Mouse (Mus musculus): Measurements from ENCODE around the gene Arsg. TPM values are rescaled to one million over a fixed set of nuclear protein-coding genes. Genes with fewer than 3 reads are reported as not detected.

Gene Arsg
- polyA plus RNA-seq, 1 experiment: 2.4 TPM

DNA sequence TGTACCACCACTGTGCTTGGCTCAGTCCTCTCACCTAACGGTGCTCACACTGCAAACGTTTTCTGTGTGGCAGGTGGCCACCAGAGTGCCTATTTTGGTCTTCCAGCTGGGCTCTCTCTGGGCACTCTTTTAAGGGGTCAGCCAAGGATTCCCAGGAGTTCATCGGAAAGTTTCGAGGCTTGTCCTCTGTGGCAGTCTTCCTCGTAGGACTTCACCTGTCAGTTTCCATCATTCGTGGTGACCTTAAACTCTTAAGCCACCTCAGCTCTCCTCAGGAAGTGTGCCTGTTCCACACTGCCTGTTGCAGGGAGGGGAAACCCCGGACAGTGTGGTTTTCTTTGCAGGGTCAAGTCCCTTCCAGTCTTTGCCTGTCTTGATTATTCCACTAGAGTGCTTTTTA lies 96.6 kb downstream of the Arsg start:
- Histone ChIP-seq H3K27me3 (ENCODE audit: control insufficient read depth, insufficient read depth, insufficient read length) (no peaks in the 10 kb centered on the region), H3ac (ENCODE audit: control insufficient read depth, insufficient read length) (no peak overlapping the region), H3K79me2 (ENCODE audit: control insufficient read depth, insufficient read depth) (no peaks in the 10 kb centered on the region), H3K36me3 (ENCODE audit: control insufficient read depth, insufficient read depth) (peaks cover 6% of the 10 kb centered on the region), H3K4me2 (ENCODE audit: low read depth) (no peak overlapping the region), H3K4me3 (no peak overlapping the region)
- no peak for TF ChIP-seq MAX (IDR thresholded peaks at IDR 0.05; ENCODE audit: low read depth)
- TF ChIP-seq MYOG (IDR thresholded peaks at IDR 0.05; ENCODE audit: control insufficient read depth in 1 of 3, insufficient read depth in 1 of 3, insufficient read length in 2 of 3, low read depth in 2 of 3): peak in 1 of 3 experiments; percentile 19
- no peak for TF ChIP-seq POLR2A (IDR thresholded peaks at IDR 0.05; ENCODE audit: insufficient read length, low read depth)
- no peak for TF ChIP-seq USF1 (IDR thresholded peaks at IDR 0.05; ENCODE audit: low read depth)
- TF ChIP-seq MYOD1 (IDR thresholded peaks at IDR 0.05; ENCODE audit: control insufficient read depth in 1 of 3, insufficient read length in 2 of 3, low read depth in 2 of 3): peak in 1 of 3 experiments; percentile 45
- TF ChIP-seq POLR2AphosphoS2 (IDR thresholded peaks at IDR 0.05; ENCODE audit: insufficient read length, low read depth): peak; percentile 14

DNA sequence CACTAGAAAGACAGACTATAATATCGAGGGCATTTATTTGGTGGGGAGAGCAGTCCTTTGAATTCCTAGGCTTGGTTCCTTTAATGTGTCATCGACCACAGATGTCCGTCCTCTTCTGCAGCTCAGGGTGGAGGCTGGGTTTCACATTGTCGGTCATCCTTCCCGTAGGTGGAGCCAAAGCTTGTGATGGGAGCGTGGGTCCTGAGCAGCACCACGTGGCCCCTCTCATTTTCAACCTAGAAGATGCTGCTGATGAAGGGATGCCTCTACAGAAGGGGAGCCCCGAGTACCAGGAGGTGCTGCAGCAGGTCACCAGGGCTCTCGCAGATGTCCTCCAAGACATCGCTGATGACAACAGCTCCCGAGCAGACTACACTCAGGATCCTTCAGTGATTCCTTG lies 98.9 kb downstream of the Arsg start:
- H3K27me3 ChIP-seq (ENCODE audit: control insufficient read depth, insufficient read depth, insufficient read length): no peaks in the 10 kb centered on the region
- H3K36me3 ChIP-seq (ENCODE audit: control insufficient read depth, insufficient read depth): peaks cover 14% of the 10 kb centered on the region
- H3K79me2 ChIP-seq (ENCODE audit: control insufficient read depth, insufficient read depth): no peaks in the 10 kb centered on the region
- TF ChIP-seq POLR2AphosphoS2 (IDR thresholded peaks at IDR 0.05; ENCODE audit: insufficient read length, low read depth) (peak; percentile 25), MYOG (IDR thresholded peaks at IDR 0.05; ENCODE audit: control insufficient read depth in 1 of 3, insufficient read depth in 1 of 3, insufficient read length in 2 of 3, low read depth in 2 of 3) (no peak)
- no peak overlapping the region for H3K4me2 ChIP-seq (ENCODE audit: low read depth)
- H3ac ChIP-seq (ENCODE audit: control insufficient read depth, insufficient read length): no peak overlapping the region
- no peak overlapping the region for H3K4me3 ChIP-seq

DNA sequence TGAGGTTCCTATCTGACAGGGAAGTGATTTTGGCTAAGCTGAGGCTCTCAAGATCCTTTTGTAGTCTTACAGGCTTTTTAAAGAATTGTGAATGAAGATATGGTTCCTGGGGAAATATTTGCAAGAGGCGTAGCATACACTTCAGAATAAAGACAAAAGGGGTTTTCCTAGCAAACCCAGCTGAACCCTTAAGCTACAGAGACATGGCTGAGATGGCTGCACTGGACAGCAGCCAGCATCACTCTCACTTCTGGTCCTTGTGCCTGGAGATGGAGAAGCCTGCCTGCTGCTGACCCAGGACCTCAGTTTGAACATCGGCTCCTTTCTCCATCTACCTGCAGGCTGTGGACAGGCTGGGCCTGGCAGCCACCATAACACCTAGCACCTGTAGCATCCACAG lies 101.4 kb downstream of the Arsg start:
- peaks cover 32% of the 10 kb centered on the region for H3K36me3 ChIP-seq (ENCODE audit: control insufficient read depth, insufficient read depth)
- H3K4me3 ChIP-seq: no peak overlapping the region
- TF ChIP-seq USF1 (IDR thresholded peaks at IDR 0.05; ENCODE audit: low read depth) (no peak), MYOG (IDR thresholded peaks at IDR 0.05; ENCODE audit: control insufficient read depth in 1 of 3, insufficient read depth in 1 of 3, insufficient read length in 2 of 3, low read depth in 2 of 3) (no peak), POLR2AphosphoS2 (IDR thresholded peaks at IDR 0.05; ENCODE audit: insufficient read length, low read depth) (no peak), TCF12 (IDR thresholded peaks at IDR 0.05; ENCODE audit: insufficient read depth, poor library complexity, severe bottlenecking) (no peak), REST (IDR thresholded peaks at IDR 0.05; ENCODE audit: insufficient read depth, insufficient read length) (no peak), MAX (IDR thresholded peaks at IDR 0.05; ENCODE audit: low read depth) (no peak)
- H3K4me2 ChIP-seq (ENCODE audit: low read depth): no peak overlapping the region
- no peaks in the 10 kb centered on the region for H3K27me3 ChIP-seq (ENCODE audit: control insufficient read depth, insufficient read depth, insufficient read length)
- H3K79me2 ChIP-seq (ENCODE audit: control insufficient read depth, insufficient read depth): no peaks in the 10 kb centered on the region
- no peak overlapping the region for H3ac ChIP-seq (ENCODE audit: control insufficient read depth, insufficient read length)

DNA sequence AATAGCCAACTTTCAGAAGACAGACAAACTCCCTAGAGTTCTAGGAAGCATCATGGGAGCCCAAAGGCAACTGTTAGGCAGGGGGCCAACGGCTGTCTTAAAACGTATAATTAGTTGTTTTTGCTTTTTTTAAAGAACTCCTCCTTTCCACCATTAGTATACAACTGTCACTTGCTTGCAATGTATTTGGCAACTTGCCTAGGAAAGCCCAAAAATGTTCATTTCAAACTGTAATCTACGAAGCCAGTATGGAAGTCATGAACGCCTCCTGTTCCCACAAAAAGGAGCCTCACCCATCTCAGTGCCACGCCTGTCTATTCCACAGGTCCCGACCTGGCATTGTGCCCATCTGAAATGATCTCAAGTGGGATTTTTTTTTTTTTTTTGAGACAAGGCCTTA lies 102.7 kb downstream of the Arsg start:
- Histone ChIP-seq H3K27me3 (ENCODE audit: control insufficient read depth, insufficient read depth, insufficient read length) (no peaks in the 10 kb centered on the region), H3K79me2 (ENCODE audit: control insufficient read depth, insufficient read depth) (no peaks in the 10 kb centered on the region), H3K4me2 (ENCODE audit: low read depth) (no peak overlapping the region), H3ac (ENCODE audit: control insufficient read depth, insufficient read length) (no peak overlapping the region), H3K4me3 (no peak overlapping the region), H3K36me3 (ENCODE audit: control insufficient read depth, insufficient read depth) (peaks cover 35% of the 10 kb centered on the region)
- TF ChIP-seq E2F4 (IDR thresholded peaks at IDR 0.05; ENCODE audit: insufficient read depth) (no peak), POLR2AphosphoS2 (IDR thresholded peaks at IDR 0.05; ENCODE audit: insufficient read length, low read depth) (no peak), MAX (IDR thresholded peaks at IDR 0.05; ENCODE audit: low read depth) (no peak), POLR2A (IDR thresholded peaks at IDR 0.05; ENCODE audit: insufficient read length, low read depth) (no peak), SRF (IDR thresholded peaks at IDR 0.05; ENCODE audit: control insufficient read depth, insufficient read length, low read depth) (no peak), TCF12 (IDR thresholded peaks at IDR 0.05; ENCODE audit: insufficient read depth, poor library complexity, severe bottlenecking) (no peak), REST (IDR thresholded peaks at IDR 0.05; ENCODE audit: insufficient read depth, insufficient read length) (no peak), USF1 (IDR thresholded peaks at IDR 0.05; ENCODE audit: low read depth) (no peak), TCF3 (IDR thresholded peaks at IDR 0.05; ENCODE audit: insufficient read length, low read depth) (no peak), CEBPB (IDR thresholded peaks at IDR 0.05; ENCODE audit: insufficient read depth, poor library complexity, severe bottlenecking) (no peak), MYOD1 (IDR thresholded peaks at IDR 0.05; ENCODE audit: control insufficient read depth in 1 of 3, insufficient read length in 2 of 3, low read depth in 2 of 3) (no peak), MYOG (IDR thresholded peaks at IDR 0.05; ENCODE audit: control insufficient read depth in 1 of 3, insufficient read depth in 1 of 3, insufficient read length in 2 of 3, low read depth in 2 of 3) (no peak)

DNA sequence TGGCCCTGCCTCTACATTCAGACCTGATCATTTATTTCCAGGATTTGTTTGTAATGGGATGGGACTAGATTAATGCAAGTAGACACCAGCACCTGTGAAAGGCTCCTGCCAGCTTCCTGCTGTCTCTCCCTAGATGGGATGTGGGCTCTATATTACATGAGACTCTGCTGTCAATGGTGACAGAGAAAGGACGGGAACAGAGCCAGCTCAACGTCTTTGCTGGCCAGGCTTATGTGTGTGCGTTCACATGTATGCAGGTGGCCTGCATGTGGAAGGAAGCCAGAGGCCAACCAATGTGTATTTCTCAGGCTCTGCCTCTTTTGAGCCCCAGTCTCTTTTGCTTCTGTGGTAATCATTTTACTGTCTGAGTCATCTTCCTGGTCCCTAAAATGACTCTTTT lies 105.4 kb downstream of the Arsg start:
- H3K27me3 ChIP-seq (ENCODE audit: control insufficient read depth, insufficient read depth, insufficient read length): no peaks in the 10 kb centered on the region
- H3K79me2 ChIP-seq (ENCODE audit: control insufficient read depth, insufficient read depth): no peaks in the 10 kb centered on the region
- no peak overlapping the region for H3ac ChIP-seq (ENCODE audit: control insufficient read depth, insufficient read length)
- no peak for TF ChIP-seq USF1 (IDR thresholded peaks at IDR 0.05; ENCODE audit: low read depth)
- no peak for TF ChIP-seq E2F4 (IDR thresholded peaks at IDR 0.05; ENCODE audit: insufficient read depth)
- TF ChIP-seq SRF (IDR thresholded peaks at IDR 0.05; ENCODE audit: control insufficient read depth, insufficient read length, low read depth): no peak
- no peak for TF ChIP-seq TCF3 (IDR thresholded peaks at IDR 0.05; ENCODE audit: insufficient read length, low read depth)
- no peak for TF ChIP-seq REST (IDR thresholded peaks at IDR 0.05; ENCODE audit: insufficient read depth, insufficient read length)
- no peak for TF ChIP-seq POLR2A (IDR thresholded peaks at IDR 0.05; ENCODE audit: insufficient read length, low read depth)
- TF ChIP-seq CEBPB (IDR thresholded peaks at IDR 0.05; ENCODE audit: insufficient read depth, poor library complexity, severe bottlenecking): no peak
- TF ChIP-seq MAX (IDR thresholded peaks at IDR 0.05; ENCODE audit: low read depth): no peak
- TF ChIP-seq MYOG (IDR thresholded peaks at IDR 0.05; ENCODE audit: control insufficient read depth in 1 of 3, insufficient read depth in 1 of 3, insufficient read length in 2 of 3, low read depth in 2 of 3): no peak
- no peak for TF ChIP-seq TCF12 (IDR thresholded peaks at IDR 0.05; ENCODE audit: insufficient read depth, poor library complexity, severe bottlenecking)
- no peak for TF ChIP-seq MYOD1 (IDR thresholded peaks at IDR 0.05; ENCODE audit: control insufficient read depth in 1 of 3, insufficient read length in 2 of 3, low read depth in 2 of 3)
- TF ChIP-seq POLR2AphosphoS2 (IDR thresholded peaks at IDR 0.05; ENCODE audit: insufficient read length, low read depth): no peak
- H3K4me2 ChIP-seq (ENCODE audit: low read depth): no peak overlapping the region
- H3K4me3 ChIP-seq: no peak overlapping the region
- H3K36me3 ChIP-seq (ENCODE audit: control insufficient read depth, insufficient read depth): peaks cover 35% of the 10 kb centered on the region
